In the genomic region with DNA sequence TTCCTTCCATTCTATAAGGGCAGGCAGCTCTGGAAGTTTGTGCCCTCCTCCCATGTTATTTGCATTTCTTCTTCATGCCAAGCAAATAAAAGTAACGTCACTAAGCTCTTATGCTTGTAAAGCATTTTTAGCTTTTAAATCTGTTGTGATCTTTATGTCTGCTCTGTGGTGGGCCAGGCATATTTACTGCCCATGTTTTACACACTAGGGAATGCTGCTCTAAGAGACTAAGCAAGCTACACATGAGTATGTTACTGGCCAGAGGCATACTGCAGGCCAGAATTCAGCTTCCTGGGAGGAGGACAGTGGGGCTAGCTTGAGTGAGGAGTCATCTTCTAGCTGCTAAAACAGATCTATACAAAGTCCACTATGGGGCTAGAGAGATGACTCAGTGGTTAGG, we compare ENCODE assay signal across 34 mouse cellular contexts.
"Had no signal": no experiment of that assay in that cellular context is flagged by ENCODE, and none has a peak within 500 bp of the region (broad histone marks: within the 10 kb centered on the region; RNA-seq: fewer than 3 reads in every experiment).

No protein-coding gene starts in this region.

- H3K9me3 ChIP-seq: heart, embryonic 10.5 days; heart, embryonic 12.5 days; heart, embryonic 13.5 days; heart, embryonic 15.5 days; hindbrain, embryonic 10.5 days; hindbrain, embryonic 12.5 days; hindbrain, embryonic 13.5 days; hindbrain, embryonic 15.5 days; intestine, embryonic 15.5 days had no signal

- DNase-seq: heart, adult 18-20 months; heart, adult 2 months; heart, postnatal 10 days; heart, postnatal 14 days; heart, postnatal 36 days; heart, postnatal 4 days; kidney, adult 11 months; kidney, adult 18-20 months; kidney, adult 2 months; kidney, adult 9 months; kidney, postnatal 10 days; kidney, postnatal 25 days; kidney, postnatal 36 days; layer of hippocampus, adult 9-11 months; layer of hippocampus, postnatal 36 days had no signal

- H3K27me3 ChIP-seq: heart, embryonic 12.5 days; heart, embryonic 13.5 days; heart, embryonic 15.5 days; hindbrain, embryonic 12.5 days; hindbrain, embryonic 13.5 days; hindbrain, embryonic 15.5 days; intestine, embryonic 15.5 days had no signal

- H3K36me3 ChIP-seq: heart, embryonic 10.5 days; heart, embryonic 12.5 days; heart, embryonic 13.5 days; heart, embryonic 15.5 days; hindbrain, embryonic 10.5 days; hindbrain, embryonic 12.5 days; hindbrain, embryonic 13.5 days; hindbrain, embryonic 15.5 days; intestine, embryonic 15.5 days had no signal

- H3K4me3 ChIP-seq: heart, adult 2 months; heart, embryonic 10.5 days; heart, embryonic 12.5 days; heart, embryonic 13.5 days; heart, embryonic 15.5 days; hindbrain, embryonic 10.5 days; hindbrain, embryonic 12.5 days; hindbrain, embryonic 13.5 days; hindbrain, embryonic 15.5 days; intestine, embryonic 15.5 days; layer of hippocampus, adult 2 months; left cerebral cortex, adult 2 months had no signal

- H3K4me2 ChIP-seq: heart, embryonic 11.5 days; heart, embryonic 12.5 days; heart, embryonic 13.5 days; heart, embryonic 15.5 days; hindbrain, embryonic 12.5 days; hindbrain, embryonic 13.5 days; hindbrain, embryonic 14.5 days; hindbrain, embryonic 15.5 days; intestine, embryonic 15.5 days had no signal

- H3K9ac ChIP-seq: heart, embryonic 12.5 days; heart, embryonic 13.5 days; heart, embryonic 15.5 days; hindbrain, embryonic 12.5 days; hindbrain, embryonic 13.5 days; hindbrain, embryonic 14.5 days; hindbrain, embryonic 15.5 days; intestine, embryonic 15.5 days had no signal

- ATAC-seq: hindbrain, embryonic 16.5 days; hindbrain, postnatal 0 days; inflammation-experienced regulatory T-cells, adult 6 months; intestine, embryonic 15.5 days; intestine, embryonic 16.5 days; intestine, postnatal 0 days had no signal

- H3K4me1 ChIP-seq: heart, embryonic 10.5 days; heart, embryonic 12.5 days; heart, embryonic 13.5 days; heart, embryonic 15.5 days; hindbrain, embryonic 12.5 days; hindbrain, embryonic 13.5 days; hindbrain, embryonic 15.5 days; intestine, embryonic 15.5 days had no signal

- H3K27ac ChIP-seq: heart, adult 2 months; heart, embryonic 10.5 days; heart, embryonic 13.5 days; heart, embryonic 15.5 days; hindbrain, embryonic 10.5 days; hindbrain, embryonic 12.5 days; hindbrain, embryonic 13.5 days; hindbrain, embryonic 14.5 days; hindbrain, embryonic 15.5 days; hindbrain, postnatal 0 days; intestine, embryonic 15.5 days; kidney, postnatal 0 days; layer of hippocampus, adult 2 months; left cerebral cortex, adult 2 months had no signal
